In the genomic region with DNA sequence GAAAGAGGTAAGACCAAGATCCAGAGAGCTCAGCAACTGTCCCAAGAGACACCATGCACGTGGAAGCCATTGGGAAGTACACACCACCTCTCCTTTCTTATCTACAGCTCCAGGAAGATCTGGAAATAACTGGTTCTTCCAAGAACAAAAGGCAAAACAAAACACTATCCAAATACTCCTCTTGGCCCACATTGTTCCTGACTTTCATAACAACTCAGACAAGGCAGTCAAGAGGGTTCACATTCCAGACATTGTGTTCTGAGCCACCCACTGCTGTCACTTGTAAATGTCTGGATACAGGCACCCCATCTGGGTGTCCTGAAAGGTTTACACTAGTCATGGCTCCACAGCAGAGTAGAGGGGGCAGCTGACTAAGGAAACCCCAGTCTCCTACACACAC, we compare ENCODE assay signal across 11 mouse cellular contexts. TPM values are rescaled to one million over a fixed set of nuclear protein-coding genes. Genes with fewer than 3 reads are reported as not detected.
DNase-seq lines count a peak whose midpoint lies in the region; ATAC-seq lines count a peak whose summit lies in the region.
"Had no signal": no experiment of that assay in that cellular context is flagged by ENCODE, and none has a peak within 500 bp of the region (broad histone marks: within the 10 kb centered on the region; RNA-seq: fewer than 3 reads in every experiment).

No protein-coding gene starts in this region.

- no peak overlapping the region for H3K27ac ChIP-seq in midbrain, embryonic 16.5 days (ENCODE audit: low read length)
- no peak overlapping the region for H3K27ac ChIP-seq in neural tube, embryonic 15.5 days (replicated peaks)
- H3K27ac ChIP-seq: embryonic facial prominence, embryonic 12.5 days; limb, embryonic 15.5 days; midbrain, embryonic 12.5 days had no signal

- no peak overlapping the region for H3K4me3 ChIP-seq in midbrain, embryonic 16.5 days (ENCODE audit: low read depth, low read length)
- H3K4me3 ChIP-seq in neural tube, embryonic 15.5 days (replicated peaks) = no peak overlapping the region
- H3K4me3 ChIP-seq: embryonic facial prominence, embryonic 12.5 days; limb, embryonic 15.5 days; midbrain, embryonic 12.5 days had no signal

- no peaks in the 10 kb centered on the region for H3K4me1 ChIP-seq in midbrain, embryonic 16.5 days (ENCODE audit: control insufficient read depth, insufficient read depth, low read length)
- H3K4me1 ChIP-seq in neural tube, embryonic 15.5 days = no peaks in the 10 kb centered on the region
- H3K4me1 ChIP-seq: embryonic facial prominence, embryonic 12.5 days; limb, embryonic 15.5 days; midbrain, embryonic 12.5 days had no signal

- peak; percentile 22 to 61 for DNase-seq in adrenal gland, adult (ENCODE audit: inconsistent age in 2 of 2, low spot score in 1 of 2)
- no peak for DNase-seq in adrenal gland, postnatal 4 days (ENCODE audit: low spot score in 2 of 2)
- DNase-seq in ovary, adult 18-20 months (ENCODE audit: low spot score) = peak; percentile 30
- no peak for DNase-seq in ovary, postnatal 14 days (ENCODE audit: low spot score)
- peak; percentile 62 for DNase-seq in heart, postnatal 25 days (ENCODE audit: low spot score)
- DNase-seq in skeletal muscle tissue, adult 2 months (ENCODE audit: low read depth, low spot score) = peak; percentile 64

- no peaks in the 10 kb centered on the region for H3K27me3 ChIP-seq in midbrain, embryonic 16.5 days (ENCODE audit: control insufficient read depth, insufficient read depth, low read depth, low read length)
- H3K27me3 ChIP-seq in neural tube, embryonic 15.5 days (replicated peaks) = no peaks in the 10 kb centered on the region
- H3K27me3 ChIP-seq: embryonic facial prominence, embryonic 12.5 days; limb, embryonic 15.5 days; midbrain, embryonic 12.5 days had no signal

- intact Hi-C loops in heart, postnatal 25 days (cut with DNase I) = loop anchor here (1.0 to 2.0 kb wide), 2 partner anchors 13 to 38 kb away; no protein-coding TSS in a partner anchor

- no peaks in the 10 kb centered on the region for H3K9me3 ChIP-seq in midbrain, embryonic 16.5 days (replicated peaks; ENCODE audit: control insufficient read depth, low read length, poor library complexity, severe bottlenecking)
- H3K9me3 ChIP-seq in neural tube, embryonic 15.5 days (replicated peaks) = no peaks in the 10 kb centered on the region
- H3K9me3 ChIP-seq: embryonic facial prominence, embryonic 12.5 days; limb, embryonic 15.5 days; midbrain, embryonic 12.5 days had no signal

- H3K4me2 ChIP-seq in midbrain, embryonic 16.5 days (ENCODE audit: low read length) = no peak overlapping the region
- no peak overlapping the region for H3K4me2 ChIP-seq in neural tube, embryonic 15.5 days
- H3K4me2 ChIP-seq: embryonic facial prominence, embryonic 12.5 days; limb, embryonic 15.5 days; midbrain, embryonic 12.5 days had no signal

- H3K9ac ChIP-seq in midbrain, embryonic 16.5 days (ENCODE audit: low read depth, low read length) = no peak overlapping the region
- no peak overlapping the region for H3K9ac ChIP-seq in neural tube, embryonic 15.5 days (replicated peaks)
- H3K9ac ChIP-seq: embryonic facial prominence, embryonic 12.5 days; limb, embryonic 15.5 days; midbrain, embryonic 12.5 days had no signal

- ATAC-seq in midbrain, embryonic 16.5 days = no peak
- no peak for ATAC-seq in neural tube, embryonic 15.5 days (ENCODE audit: low FRiP score)

- H3K36me3 ChIP-seq in midbrain, embryonic 16.5 days (ENCODE audit: control insufficient read depth, insufficient read depth, low read length) = no peaks in the 10 kb centered on the region
- no peaks in the 10 kb centered on the region for H3K36me3 ChIP-seq in neural tube, embryonic 15.5 days
- H3K36me3 ChIP-seq: embryonic facial prominence, embryonic 12.5 days; limb, embryonic 15.5 days; midbrain, embryonic 12.5 days had no signal

- 57% methylated on average over 1 of the region's 1 CpGs for WGBS in midbrain, embryonic 16.5 days
- 42% methylated on average over 1 of the region's 1 CpGs for WGBS in neural tube, embryonic 15.5 days

RNA-seq across cellular contexts. Expression of a gene that starts 39.7 kb away (rescaled TPM):
- total RNA-seq in adrenal gland, postnatal 4 days (2021) = 10 to 100 TPM; 10.2 to 12.4 TPM
- total RNA-seq in heart, postnatal 25 days (2021) = 10 to 100 TPM; 90.6 to 92.3 TPM
- 2.6 and 2.9 TPM in 2 replicates for polyA plus RNA-seq in midbrain, embryonic 16.5 days (2015; fragmentation: Nextera tagmentation; extraction: Ambion mirVana)
- polyA plus RNA-seq in neural tube, embryonic 15.5 days (2015; fragmentation: Nextera tagmentation; extraction: Ambion mirVana) = 3.6 and 3.8 TPM in 2 replicates

Comparison
In these comparisons a context has a peak if more than half of its experiments do, and no peak if none do; other contexts are left out.
1. DNase-seq: peak in adrenal gland, adult (2 of 2), ovary, adult 18-20 months (single experiment), heart, postnatal 25 days (single experiment) and skeletal muscle tissue, adult 2 months (single experiment); none in adrenal gland, postnatal 4 days (0 of 2) and ovary, postnatal 14 days (single experiment).
2. RNA of a gene that starts 39.7 kb away (total RNA-seq): 90.6 to 92.3 TPM in heart, postnatal 25 days; 10.2 to 12.4 TPM in adrenal gland, postnatal 4 days; every median in the first group is over 4 times any median in the second.